Mouse (Mus musculus) ES-CJ7 (cell line): Measurements from ENCODE around the gene Irx5.

Source experiments
- DNase-seq: peaks from one replicate; pipeline ENCODE4 v3.0.0; 2011; ENCODE audit warnings: low read depth, low spot score

The Irx5 gene

DNA sequence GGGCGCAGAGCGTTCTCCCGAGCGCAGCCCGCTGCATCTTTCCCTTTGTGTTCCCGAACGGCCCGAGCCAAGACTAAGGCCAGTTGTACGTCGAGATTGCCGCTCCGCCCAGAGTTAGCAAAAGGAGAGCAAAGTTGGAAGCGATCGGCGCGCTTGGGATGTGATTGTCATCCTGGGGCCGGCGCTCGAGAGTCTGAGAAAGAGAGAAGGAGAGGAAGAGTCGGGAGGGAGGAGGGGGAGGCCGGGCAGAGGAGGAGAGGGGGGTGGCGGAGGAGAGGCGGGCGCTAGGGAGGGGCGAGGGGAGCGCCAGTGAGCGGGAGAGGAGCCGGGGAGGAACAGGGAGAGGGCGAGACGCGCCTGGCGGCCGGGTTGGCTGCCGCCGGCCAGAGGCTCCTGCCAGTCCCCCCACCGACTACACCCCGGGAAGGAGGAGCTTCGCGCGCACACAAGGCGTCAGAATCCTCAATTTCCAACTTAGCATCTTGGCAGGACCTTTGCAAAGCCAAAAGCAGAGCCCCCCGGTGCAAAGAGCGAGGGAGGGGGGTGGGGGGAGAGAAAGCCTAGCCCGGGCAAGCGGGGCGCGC, at the start of gene Irx5:
TSS of gene Irx5 (plus strand) at position 228 of the 584 bp plus-strand sequence.
- peak; percentile 80 for DNase-seq

DNA sequence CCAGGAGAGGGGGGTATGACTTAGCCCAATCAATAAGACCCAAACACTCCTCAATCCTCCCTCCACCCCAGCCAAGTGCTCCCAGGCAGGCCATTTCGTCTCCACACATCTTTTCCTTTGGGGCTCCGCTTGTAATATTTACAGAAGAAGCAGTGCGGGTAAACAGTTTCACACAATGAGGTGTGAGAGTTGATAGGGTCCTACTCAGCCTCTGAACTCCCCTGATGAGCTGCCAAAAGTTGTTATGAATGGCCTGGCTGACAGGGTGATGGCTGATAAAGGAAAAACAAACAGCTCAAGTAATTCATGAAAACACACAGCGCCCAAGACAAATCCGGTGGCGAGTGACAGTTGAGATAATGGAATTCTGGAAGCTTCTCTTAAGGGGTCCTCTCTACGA, 45.2 kb upstream of the Irx5 start:
- DNase-seq = no peak

- DNase-seq = no peak
These were observed 43.7 kb upstream of the Irx5 start for GRCm38 (mm10) chr8:92313707-92314106.

- DNase-seq = no peak
These were observed 33.7 kb upstream of the Irx5 start for GRCm38 (mm10) chr8:92323751-92324150.

DNA sequence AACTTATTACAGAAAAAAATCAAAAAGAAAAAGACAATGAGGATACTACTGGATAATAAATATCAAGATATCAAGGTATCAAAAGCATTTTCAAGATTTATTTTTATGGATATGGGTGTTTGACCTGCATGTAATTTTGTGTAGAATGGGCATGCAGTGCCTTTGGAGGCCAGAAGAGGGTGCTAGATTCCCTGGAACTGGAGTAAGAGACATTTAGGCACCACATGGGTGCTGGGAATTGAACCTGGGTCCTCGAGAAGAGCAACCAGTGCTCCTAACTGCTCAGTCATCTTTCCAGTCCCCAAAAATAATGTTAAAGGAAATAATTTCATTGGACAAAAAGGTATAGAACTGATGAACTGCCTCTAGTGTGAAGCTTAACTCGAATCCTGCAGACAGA, 30.2 kb upstream of the Irx5 start:
- peak; percentile 12 for DNase-seq

DNA sequence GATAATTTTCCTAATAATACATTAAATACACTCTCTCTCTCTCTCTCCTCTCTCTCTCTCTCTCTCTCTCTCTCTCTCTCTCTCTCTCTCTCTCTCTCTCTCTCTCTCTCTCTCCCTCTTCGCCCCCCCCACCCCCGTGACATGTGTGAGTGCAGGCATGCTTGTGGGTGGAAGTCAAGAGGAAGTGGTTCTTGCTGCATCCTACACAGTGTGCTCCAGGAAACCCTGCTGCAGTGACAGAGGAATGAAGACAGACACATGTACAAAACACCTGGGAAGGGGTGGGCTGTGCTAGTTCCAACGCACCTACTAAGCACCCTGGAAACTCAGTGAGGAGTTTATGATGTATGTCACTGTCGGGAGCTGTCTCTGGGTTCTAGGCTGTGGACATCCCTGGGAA, 28.2 kb upstream of the Irx5 start:
- DNase-seq = no peak

- DNase-seq = no peak
These were observed 25.6 kb upstream of the Irx5 start for GRCm38 (mm10) chr8:92331811-92332210.

DNA sequence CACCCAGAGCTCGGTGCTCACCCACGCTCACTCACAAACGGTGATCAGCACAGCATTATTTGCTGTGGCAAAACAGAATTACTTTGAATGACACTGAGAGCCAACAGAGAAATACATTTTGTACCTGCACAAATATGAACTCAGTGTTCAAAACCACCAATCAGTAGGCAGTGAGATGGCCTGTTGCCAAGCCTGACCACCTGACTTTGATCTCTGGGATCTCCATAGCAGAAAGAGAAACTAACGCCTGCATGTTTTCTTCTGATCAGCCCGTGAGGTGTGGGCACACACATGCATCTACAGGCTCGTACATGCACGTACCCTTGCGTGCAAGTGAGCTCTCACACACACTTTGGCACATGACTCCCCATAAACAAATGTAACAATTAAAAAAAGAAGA, 24.0 kb upstream of the Irx5 start:
- no peak for DNase-seq

- DNase-seq = no peak
These were observed 22.3 kb upstream of the Irx5 start for GRCm38 (mm10) chr8:92335079-92335478.

DNA sequence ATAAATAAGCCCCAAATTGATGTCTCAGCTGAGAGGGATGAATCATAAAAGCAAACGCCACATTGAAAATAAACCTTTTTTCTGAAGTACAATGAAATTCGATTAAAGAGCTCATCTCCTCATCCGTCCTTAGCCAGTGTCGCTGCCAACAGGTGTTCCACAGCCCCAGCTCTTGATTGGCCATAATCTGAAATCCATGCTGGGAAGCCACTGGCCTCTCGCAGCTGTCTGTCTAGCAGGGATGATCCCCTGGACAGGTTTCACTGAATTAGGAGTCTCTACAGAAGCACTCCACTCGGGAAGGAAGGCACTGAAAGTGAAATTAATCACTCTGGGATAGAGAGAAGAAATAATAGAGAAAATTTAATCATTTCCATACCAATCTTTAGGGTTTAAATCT, 21.4 kb upstream of the Irx5 start:
- no peak for DNase-seq

DNA sequence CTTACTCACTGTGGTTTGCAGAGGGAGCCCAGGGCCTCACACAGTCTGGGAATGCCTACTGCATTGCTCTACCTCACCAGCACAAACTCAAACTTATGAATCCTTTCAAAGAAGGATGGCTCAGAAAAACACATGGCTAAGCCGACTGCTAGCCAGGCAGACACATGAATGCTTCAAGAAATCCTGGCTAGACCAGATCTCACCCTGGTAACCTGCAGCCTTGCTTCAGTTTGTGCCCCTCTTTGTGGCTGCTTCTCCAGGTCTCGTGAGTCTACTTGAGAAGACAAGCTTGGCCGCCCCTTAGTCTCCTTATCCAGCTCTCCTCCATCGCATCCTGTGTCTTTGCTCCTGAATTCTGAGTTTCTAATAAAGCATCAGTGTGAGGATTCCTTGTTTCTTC, 13.9 kb upstream of the Irx5 start:
- no peak for DNase-seq

GRCm38 (mm10) chr8:92349898-92350486, 7.4 kb upstream of the Irx5 start:
- no peak for DNase-seq

GRCm38 (mm10) chr8:92353405-92353804, 4.0 kb upstream of the Irx5 start:
- DNase-seq = no peak

GRCm38 (mm10) chr8:92354536-92355482, 2.6 kb upstream of the Irx5 start:
- peak; percentile 18 for DNase-seq

DNA sequence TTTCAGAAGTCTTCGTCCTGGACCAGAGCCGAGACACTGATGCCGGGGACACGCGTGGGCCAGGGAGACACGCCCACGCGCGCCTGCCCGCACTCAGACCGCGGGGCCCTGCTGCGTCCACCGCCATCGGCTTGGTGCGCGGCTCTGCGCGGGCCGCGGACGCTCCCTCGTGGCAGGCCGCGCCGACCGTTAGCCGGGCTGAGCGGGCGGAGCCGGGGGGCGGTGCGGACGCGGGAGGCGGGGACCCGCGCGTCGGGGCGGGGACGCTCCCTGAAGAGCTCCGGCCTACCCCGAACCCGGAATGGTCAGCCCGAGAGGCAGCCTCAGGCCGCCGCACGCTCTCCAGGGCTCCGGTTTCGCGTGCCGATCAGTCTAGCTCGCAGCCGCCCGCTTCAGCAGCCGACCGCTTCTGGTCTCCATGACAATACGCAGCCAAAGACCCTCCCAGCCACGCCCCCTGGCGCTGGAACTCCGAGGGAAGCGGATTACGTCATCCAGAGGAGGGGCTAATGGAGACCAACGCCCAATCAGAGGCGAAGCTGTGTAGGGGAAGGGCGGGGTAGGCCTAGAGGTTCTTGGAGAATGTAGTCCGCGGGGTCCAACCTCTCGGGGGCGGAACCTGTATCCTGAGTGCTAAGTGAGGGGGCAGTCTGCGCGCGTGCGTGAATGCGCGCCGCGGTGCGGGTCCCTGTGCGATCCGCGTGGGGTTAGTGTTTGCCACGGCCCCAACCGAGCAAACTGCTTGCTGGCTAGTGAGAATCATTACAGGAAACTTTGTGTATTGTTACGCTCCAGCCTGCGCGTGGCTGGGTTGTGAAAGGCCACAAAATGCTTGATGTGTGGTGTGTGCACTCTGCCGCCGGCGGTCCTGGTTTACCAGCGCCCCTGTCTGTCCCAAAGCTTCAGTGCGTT, 1.5 kb upstream of the Irx5 start:
- DNase-seq = peak; percentile 100

GRCm38 (mm10) chr8:92356613-92357375, 631 bp upstream of the Irx5 start:
- peak; percentile 32 for DNase-seq

- peak; percentile 37 for DNase-seq
These were observed 945 bp downstream of the Irx5 start for GRCm38 (mm10) chr8:92358141-92358999.

DNA sequence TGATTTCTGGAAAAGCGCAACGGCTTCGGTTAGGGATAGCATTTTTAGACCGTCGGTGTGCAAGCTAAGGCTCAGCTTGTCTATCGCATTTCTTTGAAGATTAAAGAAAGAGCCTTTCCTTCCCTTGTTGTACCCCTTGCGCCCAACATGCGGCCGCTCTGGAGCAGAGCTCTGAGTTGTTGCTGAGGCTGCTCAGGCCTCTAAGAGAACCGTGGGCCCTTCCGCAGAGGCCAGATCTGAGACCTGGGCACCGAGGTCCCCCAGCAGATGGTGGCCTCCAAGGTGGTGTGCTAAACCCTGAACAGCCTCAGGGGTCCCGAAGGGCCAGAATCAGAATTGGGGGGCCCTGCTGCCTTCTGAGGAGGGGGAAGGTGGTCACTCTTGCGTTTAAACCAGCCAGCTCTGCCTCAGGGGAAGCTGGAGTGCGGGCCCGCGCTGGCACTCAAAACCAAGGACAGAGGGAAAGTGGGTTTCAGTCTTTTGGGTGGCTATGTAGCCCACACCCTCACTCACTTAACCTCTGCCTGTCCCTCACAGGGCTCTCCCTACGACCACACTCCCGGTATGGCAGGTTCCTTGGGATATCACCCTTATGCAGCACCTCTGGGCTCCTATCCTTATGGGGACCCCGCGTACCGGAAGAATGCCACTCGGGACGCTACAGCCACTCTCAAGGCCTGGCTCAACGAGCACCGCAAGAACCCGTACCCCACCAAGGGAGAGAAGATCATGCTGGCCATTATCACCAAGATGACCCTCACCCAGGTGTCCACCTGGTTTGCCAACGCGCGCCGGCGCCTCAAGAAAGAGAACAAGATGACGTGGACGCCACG, 1.8 kb downstream of the Irx5 start:
- DNase-seq = peak; percentile 46

- peak; percentile 32 for DNase-seq
These were observed 2.3 kb downstream of the Irx5 start for GRCm38 (mm10) chr8:92359833-92360082.
